26 mouse cellular contexts compared by ENCODE assay signal in the genomic region with DNA sequence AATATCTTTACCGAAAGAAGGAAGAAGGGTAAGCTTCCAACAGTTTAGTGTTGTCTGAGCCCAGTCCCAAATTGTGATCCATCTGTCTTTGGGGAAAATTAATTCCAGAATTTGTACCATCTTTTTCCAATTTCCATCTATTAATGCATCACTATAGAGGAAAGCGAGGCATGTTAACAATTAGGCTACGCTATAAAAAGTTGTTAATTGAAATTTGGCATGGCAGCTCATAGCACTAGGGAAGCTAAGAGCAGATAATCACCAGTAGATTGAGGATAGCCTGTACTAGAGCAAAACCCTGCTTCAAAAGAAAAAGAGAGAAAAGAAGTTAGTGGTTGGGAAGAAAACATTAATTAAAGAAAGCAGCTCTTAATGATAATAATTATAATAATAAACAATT.
"Had no signal": no experiment of that assay in that cellular context is flagged by ENCODE, and none has a peak within 500 bp of the region (broad histone marks: within the 10 kb centered on the region; RNA-seq: fewer than 3 reads in every experiment).

No protein-coding gene starts in this region.

- H3K9ac ChIP-seq: heart, embryonic 13.5 days; heart, embryonic 15.5 days; hindbrain, embryonic 13.5 days; hindbrain, embryonic 15.5 days; kidney, embryonic 15.5 days; limb, embryonic 13.5 days; limb, embryonic 15.5 days; liver, embryonic 12.5 days; liver, embryonic 14.5 days had no signal

- H3K4me1 ChIP-seq: heart, embryonic 13.5 days; heart, embryonic 15.5 days; hindbrain, embryonic 13.5 days; hindbrain, embryonic 15.5 days; kidney, embryonic 15.5 days; limb, embryonic 13.5 days; limb, embryonic 15.5 days; liver, embryonic 12.5 days had no signal

- H3K27ac ChIP-seq: heart, adult 2 months; heart, embryonic 13.5 days; heart, embryonic 15.5 days; hindbrain, embryonic 13.5 days; hindbrain, embryonic 15.5 days; hindbrain, postnatal 0 days; kidney, embryonic 15.5 days; kidney, postnatal 0 days; limb, embryonic 13.5 days; limb, embryonic 15.5 days; liver, embryonic 12.5 days; liver, embryonic 14.5 days had no signal

- DNase-seq: gastrocnemius, postnatal 14 days; gastrocnemius, postnatal 36 days; heart, adult 11 months; heart, adult 2 months; heart, postnatal 14 days; heart, postnatal 36 days; kidney, adult 11 months; kidney, adult 2 months; kidney, adult 9 months; kidney, postnatal 14 days; kidney, postnatal 36 days; left cerebral cortex, postnatal 4 days; lung, adult 18-20 months had no signal

- H3K4me3 ChIP-seq: heart, adult 2 months; heart, embryonic 13.5 days; heart, embryonic 15.5 days; hindbrain, embryonic 13.5 days; hindbrain, embryonic 15.5 days; kidney, embryonic 15.5 days; limb, embryonic 13.5 days; limb, embryonic 15.5 days; liver, embryonic 12.5 days had no signal

- H3K4me2 ChIP-seq: heart, embryonic 11.5 days; heart, embryonic 13.5 days; heart, embryonic 15.5 days; hindbrain, embryonic 13.5 days; hindbrain, embryonic 15.5 days; kidney, embryonic 15.5 days; limb, embryonic 13.5 days; limb, embryonic 15.5 days; liver, embryonic 12.5 days had no signal

- ATAC-seq: hindbrain, postnatal 0 days; intestine, embryonic 16.5 days; liver, embryonic 12.5 days had no signal

- H3K36me3 ChIP-seq: heart, embryonic 13.5 days; heart, embryonic 15.5 days; hindbrain, embryonic 13.5 days; hindbrain, embryonic 15.5 days; kidney, embryonic 15.5 days; limb, embryonic 13.5 days; limb, embryonic 15.5 days; liver, embryonic 12.5 days had no signal

- H3K9me3 ChIP-seq: heart, embryonic 13.5 days; heart, embryonic 15.5 days; hindbrain, embryonic 13.5 days; hindbrain, embryonic 15.5 days; kidney, embryonic 15.5 days; limb, embryonic 13.5 days; limb, embryonic 15.5 days; liver, embryonic 12.5 days had no signal
